Mouse (Mus musculus) cerebellum, adult 2 months (tissue): ENCODE data around the gene Bckdhb. TPM values are rescaled to one million over a fixed set of nuclear protein-coding genes. Genes with fewer than 3 reads are reported as not detected.

ENCODE experiments used
- DNase-seq, 2 experiments: peaks; one replicate each; pipeline ENCODE4 v3.0.0; 2021
- H3K27ac ChIP-seq: fragments of 200-500 bp; 2 replicates; pipeline ENCODE4 v1.5.1; 2012; ENCODE audit warnings: low read length, control low read depth, inconsistent platforms; ENCODE audit not compliant: insufficient read depth
- H3K27me3 ChIP-seq: fragments of 200-500 bp; 2 replicates; pipeline ENCODE4 v1.6.1; 2012; ENCODE audit warnings: inconsistent platforms, mild to moderate bottlenecking, low read length, moderate library complexity; ENCODE audit not compliant: control insufficient read depth, insufficient read depth
- H3K4me1 ChIP-seq: fragments of 200-500 bp; 2 replicates; pipeline ENCODE4 v1.6.1; 2011; ENCODE audit warnings: low read length; ENCODE audit not compliant: control insufficient read depth, insufficient read depth
- H3K4me3 ChIP-seq: fragments of 200-500 bp; replicated peaks from 2 replicates; pipeline ENCODE3; 2011; ENCODE audit warnings: mild to moderate bottlenecking, low read depth, low read length, control low read depth; ENCODE audit not compliant: insufficient read depth
- CTCF ChIP-seq: fragments of 200-500 bp; IDR thresholded peaks from 2 replicates; pipeline ENCODE4 v1.5.1; 2011; ENCODE audit warnings: low read depth, mild to moderate bottlenecking, control low read depth, low read length, moderate library complexity, borderline replicate concordance; ENCODE audit not compliant: insufficient read depth
- POLR2A ChIP-seq: fragments of 200-500 bp; IDR thresholded peaks from 2 replicates; pipeline ENCODE4 v1.6.1; 2011; ENCODE audit warnings: low read length, control low read depth, borderline replicate concordance; ENCODE audit not compliant: insufficient read depth
- WGBS: fragments of 180-500 bp; shearing (Covaris S2); methylation state at CpG from one replicate; pipeline ENCODE4 v1.1.7; 2018; 5-methylcytosine and 5-hydroxymethylcytosine counted together
- polyA plus RNA-seq: library from polyadenylated mRNA; depleted of rRNA; stranded (reverse); fragments of >200 nt; gene quantifications from 2 replicates; pipeline ENCODE4 v1.2.3, GENCODE M21; 2012

Gene Bckdhb
- polyA plus RNA-seq, 1 experiment, result 60.3 TPM

DNA sequence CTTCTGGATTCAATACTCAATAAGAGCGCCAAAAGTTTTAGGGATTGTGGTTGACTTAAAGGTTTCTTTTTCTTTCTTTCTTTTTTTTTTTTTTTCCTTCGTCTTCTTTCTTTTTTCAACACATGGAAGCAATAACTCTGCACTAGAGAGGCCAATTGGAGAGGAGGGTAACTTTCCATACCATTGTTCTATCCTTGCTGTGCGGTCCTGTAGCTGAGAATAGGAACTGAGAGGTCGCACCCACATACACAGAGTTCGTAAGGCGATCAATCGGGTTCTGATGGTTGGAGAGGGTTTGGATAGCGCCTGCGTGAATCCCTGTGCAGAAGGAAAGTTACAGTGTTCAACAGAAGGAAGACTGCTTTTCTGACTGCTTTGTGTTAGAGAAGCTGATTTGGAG, 148.3 kb downstream of the Bckdhb start:
- Histone ChIP-seq H3K27ac (no peak overlapping the region), H3K27me3 (no peaks in the 10 kb centered on the region), H3K4me1 (no peaks in the 10 kb centered on the region), H3K4me3 (no peak overlapping the region)
- no peak for TF ChIP-seq CTCF
- TF ChIP-seq POLR2A, result no peak
- WGBS, result 90% methylated on average over 9 of the region's 9 CpGs
- no peak for DNase-seq

- no peaks in the 10 kb centered on the region for H3K27me3 ChIP-seq
- no peak overlapping the region for H3K27ac ChIP-seq
- peaks cover 3% of the 10 kb centered on the region; the same call in 1 of the 2 replicates for H3K4me1 ChIP-seq
- WGBS, result 86% methylated on average over 4 of the region's 4 CpGs
- H3K4me3 ChIP-seq, result no peak overlapping the region
- DNase-seq, result no peak
- TF ChIP-seq CTCF (no peak), POLR2A (no peak)
Observed at GRCm38 (mm10) chr9:84083551-84083950, 158.6 kb downstream of the Bckdhb start.

DNA sequence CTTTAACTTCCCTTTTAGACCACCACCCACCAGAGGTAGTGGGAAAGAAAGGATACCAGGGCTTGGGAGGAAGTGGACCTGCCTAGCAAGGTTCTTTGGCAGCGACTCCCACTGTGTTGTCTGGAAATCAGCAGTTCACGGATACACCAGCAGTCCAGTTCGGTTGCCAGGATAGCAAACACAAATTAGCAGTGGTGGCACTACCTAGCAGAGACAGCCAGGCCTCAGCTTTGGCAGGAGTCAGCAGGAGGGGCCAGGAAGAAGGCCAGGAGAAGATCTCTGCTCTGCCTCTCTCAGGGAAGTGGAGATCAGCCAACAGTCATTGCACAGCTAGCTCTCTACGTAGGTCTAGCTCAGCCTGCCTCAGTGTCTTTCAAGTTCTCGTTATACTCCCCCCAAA, 159.7 kb downstream of the Bckdhb start:
- DNase-seq, result peak; percentile 51 to 74
- H3K27ac ChIP-seq, result no peak overlapping the region
- peaks cover 3% of the 10 kb centered on the region; the same call in 1 of the 2 replicates for H3K4me1 ChIP-seq
- TF ChIP-seq CTCF, result no peak
- no peak for TF ChIP-seq POLR2A
- H3K4me3 ChIP-seq, result no peak overlapping the region
- 14% methylated on average over 5 of the region's 5 CpGs for WGBS
- no peaks in the 10 kb centered on the region for H3K27me3 ChIP-seq

GRCm38 (mm10) chr9:84090316-84091063, 165.5 kb downstream of the Bckdhb start:
- Histone ChIP-seq H3K27me3 (no peaks in the 10 kb centered on the region), H3K27ac (no peak overlapping the region), H3K4me1 (0 out of 2 replicates have a peak, but pooled peaks cover 3% of the 10 kb centered on the region), H3K4me3 (no peak overlapping the region)
- DNase-seq, result no peak
- WGBS, result 84% methylated on average over 9 of the region's 9 CpGs
- TF ChIP-seq POLR2A (no peak), CTCF (no peak)

DNA sequence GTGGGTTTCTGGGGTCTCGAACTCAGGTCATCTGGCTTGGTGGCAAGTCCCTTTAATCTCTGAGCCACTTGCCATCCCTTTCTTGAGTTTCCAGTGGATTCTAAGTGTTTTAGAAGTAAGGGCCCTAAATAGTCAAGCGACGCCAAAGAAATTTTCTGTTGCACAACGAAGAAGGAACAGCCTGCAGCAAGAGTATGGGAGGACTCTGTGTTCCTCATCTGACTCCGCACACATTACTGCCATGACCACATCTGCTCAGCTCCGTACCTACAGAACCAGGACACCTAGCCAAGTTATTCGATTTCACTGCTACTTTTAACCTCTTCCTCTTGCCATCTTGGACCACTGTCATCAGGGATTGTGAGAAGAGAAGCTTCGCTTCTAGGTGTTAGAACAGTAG, 168.0 kb downstream of the Bckdhb start:
- WGBS, result 93% methylated on average over 8 of the region's 8 CpGs
- TF ChIP-seq POLR2A (no peak), CTCF (no peak)
- no peaks in the 10 kb centered on the region for H3K27me3 ChIP-seq
- no peak overlapping the region for H3K4me3 ChIP-seq
- 0 out of 2 replicates have a peak, but pooled peaks cover 3% of the 10 kb centered on the region for H3K4me1 ChIP-seq
- no peak overlapping the region for H3K27ac ChIP-seq
- DNase-seq, result no peak

GRCm38 (mm10) chr9:84094111-84094510, 169.2 kb downstream of the Bckdhb start:
- no peaks in the 10 kb centered on the region for H3K27me3 ChIP-seq
- peak; percentile 63 to 71 for DNase-seq
- no peak for TF ChIP-seq POLR2A
- TF ChIP-seq CTCF, result no peak
- no peak overlapping the region for H3K27ac ChIP-seq
- 24% methylated on average over 6 of the region's 6 CpGs for WGBS
- H3K4me1 ChIP-seq, result 0 out of 2 replicates have a peak, but pooled peaks cover 3% of the 10 kb centered on the region
- H3K4me3 ChIP-seq, result peak overlapping the region; percentile 0

DNA sequence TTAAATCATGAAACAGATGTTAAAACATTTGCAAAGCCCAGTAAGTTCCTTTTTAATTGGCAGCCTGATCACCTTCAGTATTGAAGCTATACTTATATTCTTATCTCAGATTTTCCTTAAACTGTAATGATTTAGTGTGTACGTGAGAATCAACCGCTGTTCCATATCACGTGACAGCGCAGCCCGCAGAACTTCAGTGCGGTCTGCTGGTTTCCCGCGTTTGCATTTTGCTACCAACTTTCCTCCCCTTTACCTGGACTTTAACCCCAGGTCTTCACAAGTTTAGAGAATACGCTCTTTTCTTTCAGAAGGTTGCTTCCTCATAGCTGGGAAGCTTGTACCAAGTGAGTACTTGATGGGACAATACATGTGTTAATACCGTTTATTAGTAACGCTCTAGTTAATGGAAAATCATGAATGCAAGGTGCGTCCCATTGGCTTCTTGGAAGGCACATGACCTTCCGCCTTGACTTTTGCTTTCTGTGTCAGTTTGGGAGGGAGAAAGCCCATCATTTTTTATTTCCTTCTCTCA, 171.6 kb downstream of the Bckdhb start:
- Histone ChIP-seq H3K27me3 (no peaks in the 10 kb centered on the region), H3K27ac (no peak overlapping the region), H3K4me1 (0 out of 2 replicates have a peak, but pooled peaks cover 3% of the 10 kb centered on the region), H3K4me3 (no peak overlapping the region)
- DNase-seq, result no peak
- WGBS, result 92% methylated on average over 13 of the region's 13 CpGs
- TF ChIP-seq POLR2A (no peak), CTCF (no peak)

DNA sequence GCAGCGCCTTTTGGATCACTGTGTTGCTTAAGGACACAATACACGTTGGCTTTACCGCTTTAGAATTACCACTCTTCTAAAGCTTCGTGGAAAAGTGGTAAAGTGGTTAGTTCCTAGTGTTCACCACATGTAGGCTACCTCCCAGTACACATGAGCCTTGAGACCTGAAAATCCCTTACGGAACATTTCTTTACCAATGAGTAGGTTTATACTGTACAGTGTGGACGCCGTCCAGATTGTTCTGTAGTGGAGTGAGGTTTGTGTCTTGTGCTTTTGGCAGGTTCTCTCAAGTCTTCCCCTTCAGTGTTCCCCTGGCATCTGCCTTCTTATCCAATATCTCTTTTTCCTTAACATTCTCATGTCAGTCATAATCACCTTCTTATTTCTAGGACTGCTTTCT, 178.4 kb downstream of the Bckdhb start:
- Histone ChIP-seq H3K4me3 (no peak overlapping the region), H3K4me1 (0 out of 2 replicates have a peak, but pooled peaks cover 4% of the 10 kb centered on the region), H3K27me3 (no peaks in the 10 kb centered on the region), H3K27ac (no peak overlapping the region)
- TF ChIP-seq POLR2A, result no peak
- TF ChIP-seq CTCF, result no peak
- 84% methylated on average over 7 of the region's 7 CpGs for WGBS
- DNase-seq, result no peak

DNA sequence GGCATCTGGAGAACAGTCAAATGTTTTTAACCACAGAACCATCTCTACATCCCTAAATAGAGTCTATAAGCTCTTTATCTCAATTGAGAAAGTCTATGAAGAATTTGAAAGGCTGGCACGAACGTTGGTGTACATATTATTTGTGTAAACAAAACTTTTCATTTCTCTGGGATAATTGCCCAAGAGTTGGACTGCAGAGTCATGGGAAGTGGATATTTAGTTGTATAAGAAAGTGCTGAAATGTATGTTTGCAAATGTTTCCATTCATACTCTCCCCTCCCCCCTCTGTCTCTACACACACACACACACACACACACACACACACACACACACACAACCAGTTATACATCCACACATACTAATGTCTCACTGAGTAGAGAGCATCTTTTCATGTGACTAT, 181.5 kb downstream of the Bckdhb start:
- 92% methylated on average over 2 of the region's 2 CpGs for WGBS
- Histone ChIP-seq H3K27ac (no peak overlapping the region), H3K4me1 (peaks cover 14% of the 10 kb centered on the region), H3K27me3 (no peaks in the 10 kb centered on the region), H3K4me3 (no peak overlapping the region)
- no peak for TF ChIP-seq POLR2A
- TF ChIP-seq CTCF, result no peak
- DNase-seq, result no peak
